Mouse (Mus musculus) liver, embryonic 15.5 days (tissue): ENCODE data around the gene Chst7. TPM values are rescaled to one million over a fixed set of nuclear protein-coding genes. Genes with fewer than 3 reads are reported as not detected.

Experiments used
- ATAC-seq: fragments of 200-750 bp; cut with Nextera tagmentation; 2 replicates; pipeline ENCODE4 v1.8.0; 2017; ENCODE audit warnings: moderate number of reproducible peaks, mild to moderate bottlenecking, moderate library complexity; ENCODE audit not compliant: insufficient read depth
- H3K27ac ChIP-seq: fragments of 300-500 bp; sonication (generic); replicated peaks from 2 replicates; pipeline ENCODE4 v1.5.1; 2015; ENCODE audit warnings: mild to moderate bottlenecking, inconsistent platforms
- H3K27me3 ChIP-seq: fragments of 300-500 bp; sonication (generic); 2 replicates; pipeline ENCODE4 v1.6.1; 2015; ENCODE audit warnings: mild to moderate bottlenecking, inconsistent platforms
- H3K36me3 ChIP-seq: fragments of 300-500 bp; sonication (generic); replicated peaks from 2 replicates; pipeline ENCODE4 v1.6.1; 2015; ENCODE audit warnings: moderate library complexity, mild to moderate bottlenecking, inconsistent platforms
- H3K4me1 ChIP-seq: fragments of 300-500 bp; sonication (generic); replicated peaks from 2 replicates; pipeline ENCODE4 v1.6.1; 2015; ENCODE audit warnings: inconsistent platforms
- H3K4me2 ChIP-seq: fragments of 300-500 bp; sonication (generic); 2 replicates; pipeline ENCODE4 v1.6.1; 2015; ENCODE audit warnings: moderate library complexity, mild to moderate bottlenecking, inconsistent platforms
- H3K4me3 ChIP-seq: fragments of 300-500 bp; sonication (generic); replicated peaks from 2 replicates; pipeline ENCODE4 v1.5.1; 2015; ENCODE audit warnings: mild to moderate bottlenecking, inconsistent platforms
- H3K9ac ChIP-seq: fragments of 300-500 bp; sonication (generic); 2 replicates; pipeline ENCODE4 v1.6.1; 2015; ENCODE audit warnings: moderate library complexity, mild to moderate bottlenecking, inconsistent platforms
- H3K9me3 ChIP-seq: fragments of 300-500 bp; sonication (generic); replicated peaks from 2 replicates; pipeline ENCODE4 v1.6.1; 2016; ENCODE audit warnings: inconsistent platforms
- WGBS: fragments of 180-500 bp; shearing (Covaris S2); methylation state at CpG from one replicate; pipeline ENCODE4 v1.1.7; 2015; ENCODE audit warnings: mixed read lengths; ENCODE audit not compliant: insufficient replicate concordance; 5-methylcytosine and 5-hydroxymethylcytosine counted together
- polyA plus RNA-seq: library from polyadenylated mRNA; unstranded; fragments of >200 nt; fragmentation: Nextera tagmentation; extraction: Ambion mirVana; gene quantifications from 2 replicates; pipeline ENCODE4 v1.2.1, GENCODE M21; 2015

The Chst7 gene
- polyA plus RNA-seq, result 1.0 and 1.3 TPM in 2 replicates

DNA sequence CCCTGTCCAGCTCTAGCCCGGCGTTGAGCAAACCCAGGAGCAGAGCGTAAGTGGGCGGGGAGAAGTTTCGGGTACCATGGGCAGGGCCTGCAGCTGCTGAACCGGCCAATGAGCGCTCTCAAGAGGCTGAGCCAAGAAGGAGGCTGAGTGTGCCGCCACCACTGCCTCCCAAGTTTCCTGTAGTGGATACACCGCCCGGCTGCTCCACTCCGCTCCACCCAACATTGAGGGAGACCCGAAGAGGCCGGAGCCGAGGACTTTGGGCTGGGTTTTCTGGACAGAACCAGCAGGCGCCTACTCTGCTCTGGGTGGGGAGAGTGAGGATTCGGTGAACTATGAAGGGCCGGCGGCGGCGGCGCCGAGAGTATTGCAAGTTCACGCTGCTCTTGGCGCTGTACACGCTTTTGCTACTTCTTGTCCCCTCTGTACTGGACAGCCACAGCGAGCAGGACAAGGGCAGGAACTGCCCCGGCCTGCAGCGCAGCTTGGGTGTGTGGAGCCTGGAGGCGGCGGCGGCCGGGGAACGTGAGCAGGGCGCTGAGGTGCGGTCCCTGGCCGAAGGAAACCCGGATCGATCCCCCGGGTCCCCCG is at the start of gene Chst7:
TSS of gene Chst7 (plus strand) at position 180 of the 591 bp plus-strand sequence.
- Histone ChIP-seq H3K4me1 (no peaks in the 10 kb centered on the region), H3K27ac (no peak within 1 kb of the TSS), H3K4me2 (peak within 1 kb of the TSS; percentile 49), H3K9ac (no peak within 1 kb of the TSS), H3K9me3 (no peaks in the 10 kb centered on the region), H3K27me3 (peaks cover 25% of the 10 kb centered on the region), H3K4me3 (peak within 1 kb of the TSS; percentile 33), H3K36me3 (no peaks in the 10 kb centered on the region)
- 20% methylated on average over 38 of the region's 40 CpGs for WGBS
- peak; percentile 51; the same call in 1 of the 2 replicates for ATAC-seq

- H3K27ac ChIP-seq, result no peak overlapping the region
- H3K27me3 ChIP-seq, result no peaks in the 10 kb centered on the region
- no peaks in the 10 kb centered on the region for H3K36me3 ChIP-seq
- H3K9ac ChIP-seq, result no peak overlapping the region
- no peaks in the 10 kb centered on the region for H3K4me1 ChIP-seq
- ATAC-seq, result no peak
- no peak overlapping the region for H3K4me3 ChIP-seq
- no peak overlapping the region for H3K4me2 ChIP-seq
- no peaks in the 10 kb centered on the region for H3K9me3 ChIP-seq
- 39% methylated on average over 2 of the region's 2 CpGs for WGBS
These were observed 47.1 kb upstream of the Chst7 start for GRCm38 (mm10) chrX:20012211-20012610.

- ATAC-seq, result no peak
- H3K9me3 ChIP-seq, result no peaks in the 10 kb centered on the region
- no peak overlapping the region for H3K4me3 ChIP-seq
- H3K36me3 ChIP-seq, result no peaks in the 10 kb centered on the region
- no peaks in the 10 kb centered on the region for H3K27me3 ChIP-seq
- H3K27ac ChIP-seq, result no peak overlapping the region
- H3K4me1 ChIP-seq, result no peaks in the 10 kb centered on the region
- no peak overlapping the region for H3K9ac ChIP-seq
- no peak overlapping the region for H3K4me2 ChIP-seq
- 31% methylated on average over 2 of the region's 2 CpGs for WGBS
These were observed 38.4 kb upstream of the Chst7 start for GRCm38 (mm10) chrX:20020942-20021341.

DNA sequence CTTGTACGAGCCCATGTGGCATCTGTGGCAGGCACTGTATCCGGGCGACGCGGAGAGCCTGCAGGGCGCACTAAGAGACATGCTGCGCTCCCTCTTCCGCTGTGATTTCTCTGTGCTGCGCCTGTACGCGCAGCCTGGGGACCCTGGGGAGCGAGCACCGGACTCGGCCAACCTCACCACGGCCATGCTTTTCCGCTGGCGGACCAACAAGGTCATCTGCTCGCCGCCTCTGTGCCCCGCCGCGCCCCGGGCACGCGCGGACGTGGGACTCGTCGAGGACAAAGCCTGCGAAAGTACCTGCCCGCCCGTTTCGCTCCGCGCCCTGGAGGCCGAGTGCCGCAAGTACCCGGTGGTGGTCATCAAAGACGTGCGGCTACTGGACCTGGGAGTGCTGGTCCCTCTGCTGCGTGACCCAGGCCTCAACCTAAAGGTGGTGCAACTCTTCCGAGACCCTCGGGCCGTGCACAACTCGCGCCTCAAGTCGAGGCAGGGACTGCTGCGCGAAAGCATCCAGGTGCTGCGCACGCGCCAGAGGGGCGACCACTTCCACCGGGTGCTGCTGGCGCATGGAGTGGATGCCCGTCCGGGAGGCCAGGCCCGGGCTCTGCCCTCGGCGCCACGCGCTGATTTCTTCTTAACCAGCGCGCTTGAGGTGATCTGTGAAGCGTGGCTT is 872 bp downstream of the Chst7 start:
- H3K9ac ChIP-seq, result no peak overlapping the region
- no peaks in the 10 kb centered on the region for H3K4me1 ChIP-seq
- WGBS, result 21% methylated on average over 65 of the region's 65 CpGs
- H3K4me3 ChIP-seq, result peak overlapping the region; percentile 33
- H3K4me2 ChIP-seq, result peak overlapping the region; percentile 49
- H3K9me3 ChIP-seq, result no peaks in the 10 kb centered on the region
- no peaks in the 10 kb centered on the region for H3K36me3 ChIP-seq
- no peak overlapping the region for H3K27ac ChIP-seq
- H3K27me3 ChIP-seq, result peaks cover 25% of the 10 kb centered on the region
- no peak for ATAC-seq

DNA sequence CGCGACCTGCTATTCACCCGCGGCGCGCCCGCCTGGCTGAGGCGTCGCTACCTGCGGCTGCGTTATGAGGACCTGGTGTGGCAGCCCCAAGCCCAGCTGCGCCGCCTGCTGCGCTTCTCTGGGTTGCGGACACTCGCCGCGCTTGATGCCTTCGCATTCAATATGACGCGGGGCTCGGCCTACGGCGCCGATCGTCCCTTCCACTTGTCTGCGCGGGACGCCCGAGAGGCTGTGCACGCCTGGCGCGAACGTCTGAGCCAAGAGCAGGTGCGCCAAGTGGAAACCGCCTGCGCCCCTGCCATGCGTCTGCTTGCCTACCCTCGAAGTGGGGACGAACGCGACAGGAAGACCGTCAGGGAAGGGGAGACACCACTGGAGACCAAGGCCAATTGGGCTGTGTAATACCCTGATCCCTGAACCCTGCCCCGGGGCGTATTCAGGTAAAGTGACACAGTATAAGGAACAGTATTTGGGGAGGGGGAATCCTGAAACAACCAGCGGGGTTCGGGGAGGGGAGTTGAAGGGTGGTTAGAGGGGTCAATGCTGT is 1.5 kb downstream of the Chst7 start:
- peaks cover 25% of the 10 kb centered on the region for H3K27me3 ChIP-seq
- no peaks in the 10 kb centered on the region for H3K36me3 ChIP-seq
- H3K27ac ChIP-seq, result no peak overlapping the region
- no peak overlapping the region for H3K9ac ChIP-seq
- H3K4me1 ChIP-seq, result no peaks in the 10 kb centered on the region
- no peak for ATAC-seq
- 25% methylated on average over 47 of the region's 47 CpGs for WGBS
- H3K4me2 ChIP-seq, result peak overlapping the region; percentile 49
- H3K9me3 ChIP-seq, result no peaks in the 10 kb centered on the region
- peak overlapping the region; percentile 33; the same call in 1 of the 2 replicates for H3K4me3 ChIP-seq

DNA sequence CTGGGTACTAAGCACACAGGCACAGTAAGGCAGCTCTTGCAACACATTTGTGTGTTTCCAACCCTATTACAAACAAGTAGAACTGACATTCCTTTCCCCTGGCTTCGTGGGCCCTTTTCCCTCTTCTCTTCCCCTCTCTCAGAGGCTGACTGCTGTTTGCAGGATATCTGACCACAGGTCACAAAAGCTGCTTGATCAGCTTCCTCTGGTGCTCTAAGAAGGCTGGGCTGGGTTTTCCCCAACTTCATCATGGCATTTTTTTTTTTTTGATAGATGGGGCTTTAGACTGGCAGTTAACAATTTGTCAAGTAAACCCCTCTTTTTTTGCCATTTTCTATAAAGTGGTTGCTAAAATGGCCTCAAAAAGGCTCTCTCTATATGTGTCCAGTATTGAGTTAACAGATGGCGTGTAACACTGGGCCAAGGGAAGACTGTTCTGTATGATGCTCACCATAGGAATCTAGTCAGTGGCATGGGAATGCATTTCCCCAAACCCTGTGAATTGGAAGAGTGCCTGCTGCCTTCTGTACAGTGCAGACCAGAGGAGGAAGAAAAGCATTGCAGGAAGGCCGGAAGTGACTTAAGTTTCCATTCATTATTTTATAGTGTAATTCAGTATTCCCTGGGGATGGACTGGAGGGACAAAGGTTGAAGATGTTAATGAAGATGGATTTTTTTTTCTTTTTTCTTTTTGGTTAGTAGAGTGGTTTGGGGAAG is 2.6 kb downstream of the Chst7 start:
- H3K27me3 ChIP-seq, result peaks cover 25% of the 10 kb centered on the region
- H3K36me3 ChIP-seq, result no peaks in the 10 kb centered on the region
- H3K4me3 ChIP-seq, result no peak overlapping the region
- WGBS, result 41% methylated on average over 3 of the region's 3 CpGs
- H3K27ac ChIP-seq, result no peak overlapping the region
- H3K4me1 ChIP-seq, result no peaks in the 10 kb centered on the region
- H3K9me3 ChIP-seq, result no peaks in the 10 kb centered on the region
- ATAC-seq, result no peak
- no peak overlapping the region for H3K9ac ChIP-seq
- H3K4me2 ChIP-seq, result no peak overlapping the region

- H3K4me1 ChIP-seq, result no peaks in the 10 kb centered on the region
- no peaks in the 10 kb centered on the region for H3K9me3 ChIP-seq
- no peak overlapping the region for H3K4me2 ChIP-seq
- no peaks in the 10 kb centered on the region; the same call in none of the 2 replicates for H3K27me3 ChIP-seq
- no peak for ATAC-seq
- no peaks in the 10 kb centered on the region for H3K36me3 ChIP-seq
- H3K9ac ChIP-seq, result no peak overlapping the region
- no peak overlapping the region for H3K4me3 ChIP-seq
- H3K27ac ChIP-seq, result no peak overlapping the region
These were observed 7.3 kb downstream of the Chst7 start for GRCm38 (mm10) chrX:20066636-20067035.

DNA sequence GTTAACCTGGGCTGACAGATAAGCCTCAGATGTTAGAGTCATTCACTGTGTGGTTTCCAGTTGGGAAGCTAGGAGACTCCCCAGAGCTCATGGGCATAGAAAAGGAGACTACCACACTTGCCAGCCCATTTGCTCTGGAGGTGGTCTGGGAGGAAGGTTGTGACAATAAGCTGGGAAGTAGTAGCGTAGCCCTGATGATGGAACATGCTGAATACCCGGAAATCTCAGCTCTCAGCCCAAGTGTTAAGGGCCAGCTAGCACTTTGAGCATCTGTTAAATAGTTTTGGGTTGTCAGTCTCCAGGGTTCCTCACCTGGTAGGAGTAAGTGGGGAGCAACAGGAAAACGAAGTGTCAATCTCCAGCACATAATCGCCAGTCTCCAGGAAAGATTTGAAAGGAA is 10.8 kb downstream of the Chst7 start:
- no peak for ATAC-seq
- no peak overlapping the region for H3K4me2 ChIP-seq
- no peaks in the 10 kb centered on the region for H3K4me1 ChIP-seq
- no peaks in the 10 kb centered on the region for H3K36me3 ChIP-seq
- H3K27ac ChIP-seq, result no peak overlapping the region
- H3K9me3 ChIP-seq, result no peaks in the 10 kb centered on the region
- H3K27me3 ChIP-seq, result no peaks in the 10 kb centered on the region
- H3K4me3 ChIP-seq, result no peak overlapping the region
- WGBS, result 39% methylated on average over 4 of the region's 4 CpGs
- H3K9ac ChIP-seq, result no peak overlapping the region

DNA sequence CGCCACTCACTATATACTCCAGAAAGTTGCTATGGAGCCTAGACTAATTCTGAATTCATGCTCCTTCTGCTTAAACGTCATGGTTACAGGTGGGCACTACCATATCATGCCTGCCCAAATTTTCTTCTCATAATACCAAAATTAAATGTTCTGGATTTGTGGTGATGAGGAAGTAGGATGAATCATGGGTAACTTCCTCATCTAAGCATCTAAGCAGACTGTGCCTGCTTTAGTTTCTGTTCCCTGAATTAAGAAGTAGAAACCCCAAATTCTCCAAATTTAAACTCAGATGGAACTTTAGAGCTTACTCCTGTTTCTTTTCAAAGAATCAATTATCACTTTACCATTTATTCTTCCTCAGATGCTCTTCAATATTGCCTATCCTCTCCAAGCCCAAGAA is 58.4 kb downstream of the Chst7 start:
- H3K9me3 ChIP-seq, result no peaks in the 10 kb centered on the region
- no peak overlapping the region for H3K4me3 ChIP-seq
- H3K27me3 ChIP-seq, result no peaks in the 10 kb centered on the region
- H3K4me1 ChIP-seq, result no peaks in the 10 kb centered on the region
- no peaks in the 10 kb centered on the region for H3K36me3 ChIP-seq
- no peak overlapping the region for H3K27ac ChIP-seq
- no peak for ATAC-seq
- H3K4me2 ChIP-seq, result no peak overlapping the region
- no peak overlapping the region for H3K9ac ChIP-seq
- WGBS, result 43% methylated on average over 2 of the region's 2 CpGs

GRCm38 (mm10) chrX:20125481-20125880 is 66.1 kb downstream of the Chst7 start:
- H3K9ac ChIP-seq, result no peak overlapping the region
- 56% methylated on average over 2 of the region's 2 CpGs for WGBS
- H3K9me3 ChIP-seq, result no peaks in the 10 kb centered on the region
- H3K4me2 ChIP-seq, result no peak overlapping the region
- H3K27ac ChIP-seq, result no peak overlapping the region
- H3K36me3 ChIP-seq, result no peaks in the 10 kb centered on the region
- no peaks in the 10 kb centered on the region for H3K4me1 ChIP-seq
- ATAC-seq, result no peak
- H3K27me3 ChIP-seq, result no peaks in the 10 kb centered on the region
- H3K4me3 ChIP-seq, result no peak overlapping the region

- H3K9me3 ChIP-seq, result no peaks in the 10 kb centered on the region
- no peak overlapping the region for H3K9ac ChIP-seq
- no peak overlapping the region for H3K4me3 ChIP-seq
- H3K4me2 ChIP-seq, result no peak overlapping the region
- no peak overlapping the region for H3K27ac ChIP-seq
- H3K27me3 ChIP-seq, result no peaks in the 10 kb centered on the region
- ATAC-seq, result no peak
- H3K36me3 ChIP-seq, result no peaks in the 10 kb centered on the region
- no peaks in the 10 kb centered on the region for H3K4me1 ChIP-seq
These were observed 69.6 kb downstream of the Chst7 start for GRCm38 (mm10) chrX:20128951-20129350.
